In genomic region chr2:20596558-20596957, GRCm38 (mm10) we compare ENCODE assay signal across 13 mouse cellular contexts.
"Had no signal": no experiment of that assay in that cellular context is flagged by ENCODE, and none has a peak within 500 bp of the region (broad histone marks: within the 10 kb centered on the region; RNA-seq: fewer than 3 reads in every experiment).

No protein-coding gene starts in this region.

- H3K4me1 ChIP-seq: liver, embryonic 13.5 days; midbrain, embryonic 15.5 days; neural tube, embryonic 12.5 days; neural tube, embryonic 15.5 days had no signal

- H3K4me2 ChIP-seq: liver, embryonic 13.5 days; midbrain, embryonic 12.5 days; midbrain, embryonic 15.5 days; neural tube, embryonic 12.5 days; neural tube, embryonic 15.5 days had no signal

- H3K9ac ChIP-seq: liver, embryonic 13.5 days; midbrain, embryonic 12.5 days; midbrain, embryonic 15.5 days; neural tube, embryonic 12.5 days; neural tube, embryonic 15.5 days had no signal

- H3K4me3 ChIP-seq: layer of hippocampus, adult 2 months; liver, embryonic 13.5 days; midbrain, embryonic 12.5 days; midbrain, embryonic 15.5 days; neural tube, embryonic 12.5 days; neural tube, embryonic 15.5 days had no signal

- ATAC-seq: midbrain, embryonic 15.5 days had no signal

- H3K27ac ChIP-seq: kidney, postnatal 0 days; layer of hippocampus, adult 2 months; liver, embryonic 13.5 days; macrophage; midbrain, embryonic 12.5 days; midbrain, embryonic 15.5 days; neural tube, embryonic 12.5 days; neural tube, embryonic 15.5 days had no signal

- DNase-seq: kidney, postnatal 25 days; layer of hippocampus, adult 9-11 months; liver, embryonic 13.5 days; lung, adult 2 months; thymus, adult 18-20 months; thymus, postnatal 36 days had no signal

- H3K27me3 ChIP-seq: liver, embryonic 13.5 days; midbrain, embryonic 12.5 days; midbrain, embryonic 15.5 days; neural tube, embryonic 12.5 days; neural tube, embryonic 15.5 days had no signal

- H3K9me3 ChIP-seq: liver, embryonic 13.5 days; midbrain, embryonic 12.5 days; midbrain, embryonic 15.5 days; neural tube, embryonic 12.5 days; neural tube, embryonic 15.5 days had no signal

- H3K36me3 ChIP-seq: liver, embryonic 13.5 days; midbrain, embryonic 12.5 days; midbrain, embryonic 15.5 days; neural tube, embryonic 12.5 days; neural tube, embryonic 15.5 days had no signal
